Mouse (Mus musculus) lung, embryonic 14.5 days (tissue): Measurements from ENCODE around the gene Slc25a39. TPM values are rescaled to one million over a fixed set of nuclear protein-coding genes. Genes with fewer than 3 reads are reported as not detected.

Source experiments
- ATAC-seq: fragments of 200-750 bp; cut with Nextera tagmentation; 2 replicates; pipeline ENCODE4 v1.8.0; 2017; ENCODE audit warnings: mild to moderate bottlenecking, moderate TSS enrichment, moderate library complexity; ENCODE audit not compliant: insufficient read depth
- DNase-seq: peaks from one replicate; pipeline ENCODE4 v3.0.0-alpha.2; 2015
- H3K27ac ChIP-seq: fragments of 300-500 bp; sonication (generic); 2 replicates; pipeline ENCODE4 v1.5.1; 2014; ENCODE audit warnings: low read depth, mild to moderate bottlenecking, moderate library complexity
- H3K27me3 ChIP-seq: fragments of 300-500 bp; sonication (generic); 2 replicates; pipeline ENCODE4 v1.6.1; 2014; ENCODE audit warnings: low read length, control low read depth; ENCODE audit not compliant: insufficient read depth
- H3K36me3 ChIP-seq: fragments of 300-500 bp; sonication (generic); 2 replicates; pipeline ENCODE4 v1.6.1; 2014; ENCODE audit warnings: control low read depth; ENCODE audit not compliant: insufficient read depth
- H3K4me1 ChIP-seq: fragments of 300-500 bp; sonication (generic); 2 replicates; pipeline ENCODE4 v1.6.1; 2014; ENCODE audit warnings: antibody characterized with exemption, control low read depth; ENCODE audit not compliant: insufficient read depth
- H3K4me2 ChIP-seq: fragments of 300-500 bp; sonication (generic); 2 replicates; pipeline ENCODE4 v1.6.1; 2014; ENCODE audit warnings: mild to moderate bottlenecking
- H3K4me3 ChIP-seq: fragments of 300-500 bp; sonication (generic); 2 replicates; pipeline ENCODE4 v1.5.1; 2014; ENCODE audit warnings: low read depth, low read length
- H3K9ac ChIP-seq: fragments of 300-500 bp; sonication (generic); 2 replicates; pipeline ENCODE4 v1.6.1; 2014
- H3K9me3 ChIP-seq: fragments of 300-500 bp; sonication (generic); 2 replicates; pipeline ENCODE4 v1.6.1; 2016; ENCODE audit warnings: low read depth, low read length, control low read depth
- CTCF ChIP-seq: IDR thresholded peaks from 2 replicates; pipeline ENCODE4 v1.5.1; 2016; ENCODE audit warnings: antibody characterized with exemption, low read depth
- WGBS: fragments of 180-500 bp; shearing (Covaris S2); extraction: QIAGEN DNeasy Blood & Tissue Kit; methylation state at CpG from one replicate; pipeline ENCODE4 v1.1.7; 2014; 5-methylcytosine and 5-hydroxymethylcytosine counted together
- polyA plus RNA-seq: library from polyadenylated mRNA; unstranded; fragments of >200 nt; fragmentation: Nextera tagmentation; extraction: Ambion mirVana; gene quantifications from 2 replicates; pipeline ENCODE4 v1.2.1, GENCODE M21; 2014

The Slc25a39 gene
- polyA plus RNA-seq, 1 experiment from 2014 or later, result 244 TPM

GRCm38 (mm10) chr11:102399610-102400072 lies 8.1 kb downstream of the Slc25a39 start:
- ATAC-seq, result no peak
- Histone ChIP-seq H3K27ac (no peak overlapping the region), H3K27me3 (peaks cover 47% of the 10 kb centered on the region), H3K4me3 (peak overlapping the region; percentile 22), H3K9me3 (no peaks in the 10 kb centered on the region), H3K9ac (peak overlapping the region; percentile 34; the same call in 1 of the 2 replicates), H3K4me1 (0 out of 2 replicates have a peak, but pooled peaks cover 6% of the 10 kb centered on the region), H3K36me3 (peaks cover 27% of the 10 kb centered on the region), H3K4me2 (peak overlapping the region; percentile 53)
- TF ChIP-seq CTCF, result no peak
- WGBS, result under 1% methylated on average over 33 of the region's 34 CpGs
- DNase-seq, result peak; percentile 42

GRCm38 (mm10) chr11:102399107-102399506 lies 8.6 kb downstream of the Slc25a39 start:
- no peak for TF ChIP-seq CTCF
- H3K9ac ChIP-seq, result no peak overlapping the region
- peaks cover 21% of the 10 kb centered on the region for H3K36me3 ChIP-seq
- H3K27me3 ChIP-seq, result peaks cover 47% of the 10 kb centered on the region
- whole genome bisulfite sequencing, result 11% methylated on average over 15 of the region's 15 CpGs
- no peaks in the 10 kb centered on the region for H3K9me3 ChIP-seq
- ATAC-seq, result no peak
- H3K4me1 ChIP-seq, result 0 out of 2 replicates have a peak, but pooled peaks cover 6% of the 10 kb centered on the region
- peak overlapping the region; percentile 22 for H3K4me3 ChIP-seq
- no peak overlapping the region for H3K27ac ChIP-seq
- DNase-seq, result no peak
- peak overlapping the region; percentile 53; the same call in 1 of the 2 replicates for H3K4me2 ChIP-seq

DNA sequence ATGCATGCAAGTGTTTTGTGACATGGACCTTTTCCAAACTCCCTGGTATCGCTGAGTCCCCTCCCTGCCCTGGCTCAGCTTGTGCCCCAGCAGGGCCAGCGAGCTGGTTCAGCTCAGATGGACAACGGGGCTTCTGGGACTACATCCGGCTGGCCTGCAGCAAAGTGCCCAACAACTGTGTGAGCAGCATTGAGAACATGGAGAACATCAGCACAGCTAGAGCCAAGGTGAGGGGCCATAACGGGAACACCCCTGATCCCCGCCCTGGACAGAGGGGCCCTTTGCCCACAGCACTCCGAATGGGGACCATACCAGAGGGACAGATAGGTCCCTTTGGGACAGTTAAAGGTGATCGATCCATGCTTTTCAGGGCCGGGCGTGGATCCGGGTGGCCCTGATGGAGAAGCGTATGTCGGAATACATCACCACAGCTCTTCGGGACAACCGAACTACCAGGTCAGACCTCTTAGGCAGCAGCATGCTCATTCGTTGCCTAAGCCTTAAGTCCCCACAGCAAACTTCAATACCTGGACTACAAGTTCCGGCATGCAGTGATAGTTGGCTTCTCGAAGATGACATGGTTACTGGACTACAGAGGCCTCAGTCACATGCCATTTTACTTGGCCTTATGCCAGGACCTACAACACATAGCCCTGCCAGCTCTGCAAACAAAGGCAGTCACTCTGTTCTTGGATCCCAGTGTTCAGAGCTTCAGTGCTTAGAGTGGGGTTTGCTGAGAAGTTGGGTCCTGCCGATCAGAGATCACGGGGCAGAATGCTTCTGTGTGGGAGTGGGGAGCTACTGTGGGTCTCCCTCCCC lies 9.5 kb downstream of the Slc25a39 start:
- no peak overlapping the region for H3K27ac ChIP-seq
- DNase-seq (peak; percentile 69), ATAC-seq (0 out of 2 replicates have a peak, but pooled peaks have one; percentile 25)
- peaks cover 12% of the 10 kb centered on the region for H3K36me3 ChIP-seq
- H3K4me3 ChIP-seq, result no peak overlapping the region
- H3K27me3 ChIP-seq, result peaks cover 47% of the 10 kb centered on the region
- 72% methylated on average over 20 of the region's 20 CpGs for WGBS
- H3K4me2 ChIP-seq, result no peak overlapping the region
- peaks cover 10% of the 10 kb centered on the region for H3K4me1 ChIP-seq
- TF ChIP-seq CTCF, result no peak
- H3K9ac ChIP-seq, result no peak overlapping the region
- no peaks in the 10 kb centered on the region for H3K9me3 ChIP-seq

DNA sequence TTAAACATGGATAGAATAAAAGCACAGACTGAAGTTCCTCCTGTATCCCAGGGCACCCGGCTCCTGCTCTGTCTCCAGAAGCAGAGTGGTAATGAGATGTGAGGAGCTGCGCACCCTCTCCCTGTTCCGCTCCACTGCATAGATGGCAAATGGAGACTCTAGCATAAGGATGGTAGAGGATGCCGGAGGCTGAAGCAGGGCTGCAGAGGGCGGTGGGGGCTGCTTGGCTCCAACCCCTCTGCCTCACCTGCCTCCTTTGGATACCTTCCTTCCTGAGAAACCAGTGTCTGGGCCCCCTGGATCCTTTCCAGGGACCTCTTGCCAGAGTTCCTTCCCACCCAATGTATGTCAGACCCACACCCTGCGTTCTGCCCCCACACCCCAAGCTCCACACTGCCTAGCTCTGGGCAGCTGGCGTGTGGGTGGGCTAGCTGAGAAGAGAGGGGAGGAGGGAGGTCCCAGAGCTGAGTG lies 11.0 kb downstream of the Slc25a39 start:
- no peak for DNase-seq
- no peak overlapping the region for H3K27ac ChIP-seq
- H3K9me3 ChIP-seq, result no peaks in the 10 kb centered on the region
- H3K4me2 ChIP-seq, result no peak overlapping the region
- no peak for TF ChIP-seq CTCF
- H3K27me3 ChIP-seq, result peaks cover 45% of the 10 kb centered on the region
- H3K9ac ChIP-seq, result no peak overlapping the region
- 71% methylated on average over 7 of the region's 7 CpGs for WGBS
- H3K36me3 ChIP-seq, result no peaks in the 10 kb centered on the region
- no peak for ATAC-seq
- peaks cover 16% of the 10 kb centered on the region for H3K4me1 ChIP-seq
- no peak overlapping the region for H3K4me3 ChIP-seq

DNA sequence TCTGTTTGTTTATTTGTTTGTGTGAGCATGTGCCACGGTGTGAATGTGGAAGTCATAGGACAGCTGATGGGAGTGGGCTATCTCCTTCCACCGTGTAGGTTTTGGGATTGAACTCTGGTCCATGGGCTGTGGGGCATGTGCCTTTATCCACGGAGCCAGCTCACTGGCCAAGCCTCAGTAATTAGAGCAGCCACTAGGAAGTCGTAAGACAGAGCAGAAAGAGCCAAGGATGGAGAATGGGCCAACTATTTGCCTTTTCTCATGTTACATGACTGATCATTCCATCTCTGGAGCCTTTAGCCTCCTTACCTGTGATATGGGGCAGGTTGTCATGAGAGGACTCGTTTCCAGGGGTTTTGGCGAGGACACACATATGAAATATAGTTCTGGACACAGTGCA lies 11.5 kb downstream of the Slc25a39 start:
- H3K9me3 ChIP-seq, result no peaks in the 10 kb centered on the region
- no peak for TF ChIP-seq CTCF
- peaks cover 41% of the 10 kb centered on the region for H3K27me3 ChIP-seq
- no peak overlapping the region for H3K27ac ChIP-seq
- 48% methylated on average over 6 of the region's 6 CpGs for WGBS
- no peak for DNase-seq
- ATAC-seq, result no peak
- H3K36me3 ChIP-seq, result no peaks in the 10 kb centered on the region
- no peak overlapping the region for H3K9ac ChIP-seq
- no peak overlapping the region for H3K4me3 ChIP-seq
- H3K4me1 ChIP-seq, result peaks cover 16% of the 10 kb centered on the region
- H3K4me2 ChIP-seq, result no peak overlapping the region

GRCm38 (mm10) chr11:102395250-102395649 lies 12.5 kb downstream of the Slc25a39 start:
- no peak for TF ChIP-seq CTCF
- Histone ChIP-seq H3K4me3 (no peak overlapping the region), H3K4me1 (peaks cover 16% of the 10 kb centered on the region), H3K9ac (no peak overlapping the region), H3K4me2 (no peak overlapping the region), H3K27me3 (peaks cover 32% of the 10 kb centered on the region), H3K36me3 (no peaks in the 10 kb centered on the region), H3K9me3 (no peaks in the 10 kb centered on the region), H3K27ac (no peak overlapping the region)
- ATAC-seq (no peak), DNase-seq (no peak)
- WGBS, result 7% methylated on average over 5 of the region's 5 CpGs

DNA sequence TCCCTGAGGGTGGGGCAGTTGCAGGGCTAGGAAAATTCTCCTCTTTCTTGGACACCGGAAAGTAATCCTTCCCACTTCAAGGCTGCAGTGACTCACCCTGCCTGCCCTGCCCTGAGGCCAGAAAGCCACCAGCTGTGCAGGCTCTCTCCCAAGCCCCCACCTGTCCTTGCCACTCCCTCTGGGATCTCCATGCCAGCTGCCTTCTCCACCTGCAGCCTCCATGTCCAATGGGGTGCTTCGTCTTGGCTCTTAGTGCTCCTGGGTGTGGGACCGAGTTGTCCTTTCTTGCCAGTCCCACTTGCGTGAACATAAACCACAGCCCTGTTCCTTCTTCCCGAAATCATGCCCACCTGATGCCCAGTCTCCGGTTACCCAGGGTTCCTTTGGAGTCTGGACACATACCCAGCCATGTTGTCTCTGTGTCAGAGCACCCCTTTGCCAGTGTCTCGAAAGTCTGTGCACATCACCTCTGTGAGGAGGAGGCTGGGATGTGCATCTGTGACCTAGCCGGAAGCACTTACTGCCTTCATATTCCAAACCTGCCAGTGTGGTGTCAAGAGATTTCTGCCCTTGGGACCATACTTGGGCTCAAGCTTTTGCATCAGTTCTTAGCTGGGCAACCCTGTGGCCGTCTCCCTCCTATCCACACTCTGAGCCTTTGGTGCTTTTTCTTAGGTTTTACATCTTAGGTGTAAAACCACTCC lies 13.2 kb downstream of the Slc25a39 start:
- 80% methylated on average over 9 of the region's 9 CpGs for WGBS
- Histone ChIP-seq H3K9me3 (no peaks in the 10 kb centered on the region), H3K27ac (no peak overlapping the region), H3K36me3 (no peaks in the 10 kb centered on the region), H3K4me3 (no peak overlapping the region), H3K4me2 (no peak overlapping the region), H3K4me1 (peaks cover 13% of the 10 kb centered on the region), H3K27me3 (peaks cover 25% of the 10 kb centered on the region), H3K9ac (no peak overlapping the region)
- ATAC-seq (no peak), DNase-seq (no peak)
- TF ChIP-seq CTCF, result no peak
